Mouse (Mus musculus) C2C12 (cell line): ENCODE results near the gene Trim65.

Experiments
- CTCF ChIP-seq: IDR thresholded peaks from one replicate; pipeline ENCODE4 v1.5.1; 2011; ENCODE audit not compliant: control insufficient read depth, insufficient read depth, insufficient read length
- MAX ChIP-seq: IDR thresholded peaks from one replicate; pipeline ENCODE4 v1.6.1; 2011; ENCODE audit warnings: mild to moderate bottlenecking, control low read depth
- MYOG ChIP-seq: IDR thresholded peaks from one replicate; pipeline ENCODE4 v1.6.1; 2011; ENCODE audit not compliant: control insufficient read depth, insufficient read length; ENCODE audit errors: extremely low read depth
- USF1 ChIP-seq: IDR thresholded peaks from one replicate; pipeline ENCODE4 v1.6.1; 2011; ENCODE audit warnings: low read depth, mild to moderate bottlenecking, control low read depth, moderate library complexity

DNA sequence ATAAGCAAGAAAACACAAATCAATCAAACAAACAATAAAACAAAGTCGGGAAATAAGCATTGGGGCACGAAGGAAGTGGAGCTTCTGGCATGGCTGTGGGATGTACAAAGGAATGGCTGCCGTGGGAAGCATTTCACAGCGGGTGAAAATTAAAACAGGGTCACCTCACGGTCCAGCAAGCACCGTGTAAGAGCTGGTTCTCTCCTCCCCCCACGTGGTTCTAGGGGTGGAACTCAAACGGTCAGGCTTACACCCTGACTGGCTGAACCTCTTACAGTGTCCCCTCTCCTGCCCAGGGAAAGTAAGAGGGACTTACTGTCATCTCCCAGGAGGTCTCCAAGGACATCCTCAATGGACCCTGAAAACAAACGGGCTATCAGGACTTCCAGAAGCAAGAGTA, 32.1 kb upstream of the Trim65 start:
- TF ChIP-seq CTCF (no peak), MAX (no peak), MYOG (no peak), USF1 (no peak)
